Mouse (Mus musculus) liver, embryonic 16.5 days (tissue): ENCODE measurements around the gene Cd79a. TPM values are rescaled to one million over a fixed set of nuclear protein-coding genes. Genes with fewer than 3 reads are reported as not detected.
"Not testable (repeated sequence)": the region's sequence is repeated elsewhere in the genome, so short reads cannot be mapped to it uniquely, and the experiment has no call there.

ENCODE experiments used
- ATAC-seq: fragments of 200-750 bp; cut with Nextera tagmentation; 2 replicates; pipeline ENCODE4 v1.8.0; 2017; ENCODE audit warnings: low read depth, mild to moderate bottlenecking, moderate number of reproducible peaks, moderate library complexity
- H3K27ac ChIP-seq: fragments of 300-500 bp; sonication (generic); 2 replicates; pipeline ENCODE4 v1.5.1; 2014; ENCODE audit warnings: mild to moderate bottlenecking, low read length
- H3K27me3 ChIP-seq: fragments of 300-500 bp; sonication (generic); 2 replicates; pipeline ENCODE4 v1.6.1; 2014; ENCODE audit warnings: low read depth, low read length, mixed read lengths; ENCODE audit not compliant: control insufficient read depth, insufficient read depth
- H3K36me3 ChIP-seq: fragments of 300-500 bp; sonication (generic); 2 replicates; pipeline ENCODE4 v1.6.1; 2014; ENCODE audit warnings: mild to moderate bottlenecking; ENCODE audit not compliant: control insufficient read depth, insufficient read depth
- H3K4me1 ChIP-seq: fragments of 300-500 bp; sonication (generic); 2 replicates; pipeline ENCODE4 v1.6.1; 2014; ENCODE audit warnings: low read depth, low read length, mixed read lengths; ENCODE audit not compliant: control insufficient read depth
- H3K4me2 ChIP-seq: fragments of 300-500 bp; sonication (generic); 2 replicates; pipeline ENCODE4 v1.6.1; 2014; ENCODE audit warnings: low read depth, low read length, mixed read lengths
- H3K4me3 ChIP-seq: fragments of 300-500 bp; sonication (generic); 2 replicates; pipeline ENCODE4 v1.5.1; 2014; ENCODE audit warnings: low read depth, mild to moderate bottlenecking, low read length
- H3K9ac ChIP-seq: fragments of 300-500 bp; sonication (generic); 2 replicates; pipeline ENCODE4 v1.6.1; 2014; ENCODE audit warnings: low read depth, low read length
- H3K9me3 ChIP-seq: fragments of 300-500 bp; sonication (generic); replicated peaks from 2 replicates; pipeline ENCODE4 v1.6.1; 2016; ENCODE audit warnings: low read length; ENCODE audit not compliant: control insufficient read depth
- WGBS: fragments of 180-500 bp; shearing (Covaris S2); extraction: QIAGEN DNeasy Blood & Tissue Kit; methylation state at CpG from one replicate; pipeline ENCODE4 v1.1.7; 2014; ENCODE audit not compliant: insufficient replicate concordance; 5-methylcytosine and 5-hydroxymethylcytosine counted together
- polyA plus RNA-seq: library from polyadenylated mRNA; unstranded; fragments of >200 nt; fragmentation: Nextera tagmentation; extraction: Ambion mirVana; gene quantifications from 2 replicates; pipeline ENCODE4 v1.2.1, GENCODE M21; 2015

The Cd79a gene
- polyA plus RNA-seq, 1 experiment from 2014 or later: 13.9 TPM

- ATAC-seq: no peak
- no peak overlapping the region for H3K27ac ChIP-seq
- 56% methylated on average over 3 of the region's 3 CpGs for WGBS
- H3K4me3 ChIP-seq: no peak overlapping the region
- no peaks in the 10 kb centered on the region for H3K27me3 ChIP-seq
- peaks cover 37% of the 10 kb centered on the region for H3K36me3 ChIP-seq
- H3K9me3 ChIP-seq: no peaks in the 10 kb centered on the region
- H3K4me1 ChIP-seq: peaks cover 15% of the 10 kb centered on the region
- H3K4me2 ChIP-seq: no peak overlapping the region
- H3K9ac ChIP-seq: no peak overlapping the region
Measured at GRCm38 (mm10) chr7:24891241-24892124, 5.7 kb upstream of the Cd79a start.

- WGBS: 61% methylated on average over 2 of the region's 2 CpGs
- H3K27ac ChIP-seq: no peak overlapping the region
Measured at GRCm38 (mm10) chr7:24892125-24892583, 5.0 kb upstream of the Cd79a start.

GRCm38 (mm10) chr7:24895749-24896148, 1.4 kb upstream of the Cd79a start:
- H3K9ac ChIP-seq, H3K36me3 ChIP-seq, ATAC-seq, H3K4me2 ChIP-seq, H3K4me3 ChIP-seq, H3K4me1 ChIP-seq, H3K27me3 ChIP-seq, H3K9me3 ChIP-seq, H3K27ac ChIP-seq: not testable (repeated sequence)
- WGBS: 69% methylated on average over 2 of the region's 2 CpGs

More at GRCm38 (mm10) chr7:24892125-24892583, 5.0 kb upstream of the Cd79a start:
- peaks cover 32% of the 10 kb centered on the region for H3K36me3 ChIP-seq
- no peak overlapping the region for H3K9ac ChIP-seq
- H3K4me1 ChIP-seq: peaks cover 9% of the 10 kb centered on the region
- H3K9me3 ChIP-seq: no peaks in the 10 kb centered on the region
- no peak overlapping the region for H3K4me3 ChIP-seq
- H3K27me3 ChIP-seq: no peaks in the 10 kb centered on the region
- H3K4me2 ChIP-seq: no peak overlapping the region
- ATAC-seq: no peak

GRCm38 (mm10) chr7:24896269-24896668, 912 bp upstream of the Cd79a start:
- 79% methylated on average over 8 of the region's 8 CpGs for WGBS
- no peak for ATAC-seq
- H3K27me3 ChIP-seq: no peaks in the 10 kb centered on the region
- no peaks in the 10 kb centered on the region for H3K9me3 ChIP-seq
- no peaks in the 10 kb centered on the region; the same call in 1 of the 2 replicates for H3K4me1 ChIP-seq
- no peaks in the 10 kb centered on the region for H3K36me3 ChIP-seq
- no peak overlapping the region for H3K9ac ChIP-seq
- H3K27ac ChIP-seq: no peak overlapping the region
- no peak overlapping the region for H3K4me3 ChIP-seq
- H3K4me2 ChIP-seq: no peak overlapping the region

- WGBS: 68% methylated on average over 5 of the region's 5 CpGs
- H3K27ac ChIP-seq: no peak overlapping the region
- H3K9me3 ChIP-seq: no peaks in the 10 kb centered on the region
- ATAC-seq: no peak
- no peak overlapping the region for H3K4me3 ChIP-seq
- H3K36me3 ChIP-seq: no peaks in the 10 kb centered on the region
- no peak overlapping the region for H3K9ac ChIP-seq
- H3K4me2 ChIP-seq: no peak overlapping the region
- no peaks in the 10 kb centered on the region for H3K27me3 ChIP-seq
- H3K4me1 ChIP-seq: peaks cover 13% of the 10 kb centered on the region
Measured at GRCm38 (mm10) chr7:24897959-24898358, 778 bp downstream of the Cd79a start.

GRCm38 (mm10) chr7:24901114-24901513, 3.9 kb downstream of the Cd79a start:
- no peak for ATAC-seq
- Histone ChIP-seq H3K4me2 (no peak overlapping the region), H3K4me3 (no peak overlapping the region), H3K27ac (0 out of 2 replicates have a peak overlapping the region, but pooled peaks have one; percentile 2), H3K36me3 (no peaks in the 10 kb centered on the region), H3K27me3 (no peaks in the 10 kb centered on the region), H3K9me3 (no peaks in the 10 kb centered on the region), H3K9ac (no peak overlapping the region), H3K4me1 (peaks cover 33% of the 10 kb centered on the region)
- WGBS: 31% methylated on average over 6 of the region's 6 CpGs

GRCm38 (mm10) chr7:24901842-24902241, 4.7 kb downstream of the Cd79a start:
- no peaks in the 10 kb centered on the region for H3K27me3 ChIP-seq
- peak overlapping the region; percentile 91 for H3K27ac ChIP-seq
- H3K4me2 ChIP-seq: peak overlapping the region; percentile 82
- 10% methylated on average over 1 of the region's 1 CpGs for WGBS
- H3K36me3 ChIP-seq: no peaks in the 10 kb centered on the region
- H3K4me1 ChIP-seq: peaks cover 40% of the 10 kb centered on the region
- H3K9me3 ChIP-seq: no peaks in the 10 kb centered on the region
- peak overlapping the region; percentile 77; the same call in 1 of the 2 replicates for H3K4me3 ChIP-seq
- H3K9ac ChIP-seq: peak overlapping the region; percentile 74; the same call in 1 of the 2 replicates
- no peak for ATAC-seq

GRCm38 (mm10) chr7:24902264-24902629, 5.1 kb downstream of the Cd79a start:
- 16% methylated on average over 2 of the region's 2 CpGs for WGBS
- no peak for ATAC-seq
- Histone ChIP-seq H3K9me3 (no peaks in the 10 kb centered on the region), H3K27ac (peak overlapping the region; percentile 91), H3K4me3 (peak overlapping the region; percentile 77), H3K9ac (peak overlapping the region; percentile 74), H3K4me1 (peaks cover 44% of the 10 kb centered on the region), H3K4me2 (peak overlapping the region; percentile 82), H3K36me3 (no peaks in the 10 kb centered on the region), H3K27me3 (no peaks in the 10 kb centered on the region)
